Mouse (Mus musculus): Measurements from ENCODE around the gene Gldc.

GRCm38 (mm10) chr19:30214026-30214425, 38.8 kb upstream of the Gldc start:
- TF ChIP-seq CTCF (IDR thresholded peaks at IDR 0.05; ENCODE audit: control insufficient read depth, insufficient read depth, insufficient replicate concordance, low read depth, low read length) = no peak
- TF ChIP-seq POLR2A (IDR thresholded peaks at IDR 0.05; ENCODE audit: control insufficient read depth, low read depth, low read length) = no peak

Measured in testis, adult 2 months (tissue).